ENCODE assay signal across 10 mouse cellular contexts in genomic region chr19:32186594-32187092, GRCm38 (mm10).
DNase-seq lines count a peak whose midpoint lies in the region; ATAC-seq lines count a peak whose summit lies in the region.
"Had no signal": no experiment of that assay in that cellular context is flagged by ENCODE, and none has a peak within 500 bp of the region (broad histone marks: within the 10 kb centered on the region; RNA-seq: fewer than 3 reads in every experiment).

No protein-coding gene starts in this region.

- H3K27me3 ChIP-seq in intestine, embryonic 15.5 days (replicated peaks), result no peaks in the 10 kb centered on the region
- H3K27me3 ChIP-seq in lung, embryonic 15.5 days, result no peaks in the 10 kb centered on the region
- no peaks in the 10 kb centered on the region for H3K27me3 ChIP-seq in forebrain, embryonic 14.5 days (replicated peaks; ENCODE audit: control insufficient read depth, insufficient read depth, low read length)
- H3K27me3 ChIP-seq: embryonic facial prominence, embryonic 12.5 days; Patski had no signal

- H3K4me3 ChIP-seq in intestine, embryonic 15.5 days (replicated peaks), result no peak overlapping the region
- no peak overlapping the region for H3K4me3 ChIP-seq in lung, embryonic 15.5 days
- H3K4me3 ChIP-seq in forebrain, embryonic 14.5 days (ENCODE audit: low read depth, low read length), result no peak overlapping the region
- H3K4me3 ChIP-seq: embryonic facial prominence, embryonic 12.5 days had no signal

- H3K36me3 ChIP-seq in intestine, embryonic 15.5 days, result no peaks in the 10 kb centered on the region
- no peaks in the 10 kb centered on the region for H3K36me3 ChIP-seq in lung, embryonic 15.5 days
- no peaks in the 10 kb centered on the region for H3K36me3 ChIP-seq in forebrain, embryonic 14.5 days (ENCODE audit: control insufficient read depth, insufficient read depth, low read length)
- H3K36me3 ChIP-seq: embryonic facial prominence, embryonic 12.5 days had no signal

- no peak overlapping the region for H3K9ac ChIP-seq in intestine, embryonic 15.5 days
- no peak overlapping the region for H3K9ac ChIP-seq in lung, embryonic 15.5 days
- no peak overlapping the region for H3K9ac ChIP-seq in forebrain, embryonic 14.5 days (ENCODE audit: low read length)
- H3K9ac ChIP-seq: embryonic facial prominence, embryonic 12.5 days had no signal

- H3K9me3 ChIP-seq in intestine, embryonic 15.5 days, result no peaks in the 10 kb centered on the region
- H3K9me3 ChIP-seq in lung, embryonic 15.5 days, result no peaks in the 10 kb centered on the region
- no peaks in the 10 kb centered on the region for H3K9me3 ChIP-seq in forebrain, embryonic 14.5 days (replicated peaks; ENCODE audit: control insufficient read depth, low read length)
- H3K9me3 ChIP-seq: embryonic facial prominence, embryonic 12.5 days had no signal

- no peak overlapping the region for H3K4me2 ChIP-seq in intestine, embryonic 15.5 days (replicated peaks)
- no peak overlapping the region for H3K4me2 ChIP-seq in lung, embryonic 15.5 days
- H3K4me2 ChIP-seq in forebrain, embryonic 14.5 days (ENCODE audit: low read length), result no peak overlapping the region
- H3K4me2 ChIP-seq: embryonic facial prominence, embryonic 12.5 days had no signal

- 0 out of 2 replicates have a peak overlapping the region, but pooled peaks have one; percentile 23 for H3K27ac ChIP-seq in intestine, embryonic 15.5 days
- H3K27ac ChIP-seq in lung, embryonic 15.5 days, result peak overlapping the region; percentile 41; the same call in 1 of the 2 replicates
- H3K27ac ChIP-seq in forebrain, embryonic 14.5 days (ENCODE audit: low read depth, low read length), result no peak overlapping the region
- H3K27ac ChIP-seq: embryonic facial prominence, embryonic 12.5 days had no signal

- intact Hi-C loops in left cerebral cortex, postnatal 36 days (cut with DNase I), result no loop called here

- 62% methylated on average over 8 of the region's 8 CpGs for WGBS in intestine, embryonic 15.5 days
- WGBS in lung, embryonic 15.5 days, result 56% methylated on average over 8 of the region's 8 CpGs
- WGBS in forebrain, embryonic 14.5 days, result 92% methylated on average over 8 of the region's 8 CpGs

- ATAC-seq in intestine, embryonic 15.5 days, result 0 out of 2 replicates have a peak, but pooled peaks have one; percentile 29
- no peak for ATAC-seq in lung, embryonic 15.5 days (ENCODE audit: borderline replicate concordance, extremely low read depth, low FRiP score, low TSS enrichment)
- no peak for ATAC-seq in forebrain, embryonic 14.5 days
- ATAC-seq: Patski had no signal

- H3K4me1 ChIP-seq in intestine, embryonic 15.5 days (replicated peaks), result 0 out of 2 replicates have a peak, but pooled peaks cover 2% of the 10 kb centered on the region
- peaks cover 50% of the 10 kb centered on the region for H3K4me1 ChIP-seq in lung, embryonic 15.5 days
- no peaks in the 10 kb centered on the region for H3K4me1 ChIP-seq in forebrain, embryonic 14.5 days (ENCODE audit: control insufficient read depth, insufficient read depth, low read length)
- H3K4me1 ChIP-seq: embryonic facial prominence, embryonic 12.5 days had no signal

- peak; percentile 45 to 49 for DNase-seq in spleen, adult 18-20 months
- no peak for DNase-seq in spleen, adult 12 weeks (ENCODE audit: low spot score)
- DNase-seq in thymus, postnatal 36 days, result peak; percentile 27 to 40
- no peak for DNase-seq in forebrain, embryonic 14.5 days (ENCODE audit: low spot score)
- no peak for DNase-seq in cerebellum, postnatal 4 days (ENCODE audit: low spot score in 2 of 2)
- DNase-seq in left cerebral cortex, postnatal 36 days (ENCODE audit: low spot score in 2 of 2), result no peak

Comparison
In these comparisons a context has a peak if more than half of its experiments do, and no peak if none do; other contexts are left out.
1. DNase-seq: peak in spleen, adult 18-20 months (2 of 2) and thymus, postnatal 36 days (2 of 2); none in spleen, adult 12 weeks (single experiment), forebrain, embryonic 14.5 days (single experiment), cerebellum, postnatal 4 days (0 of 2) and left cerebral cortex, postnatal 36 days (0 of 2).